ENCODE assay signal across 9 mouse cellular contexts in genomic region chr8:66496998-66497577, GRCm38 (mm10). TPM values are rescaled to one million over a fixed set of nuclear protein-coding genes. Genes with fewer than 3 reads are reported as not detected.
A peak's percentile ranks its signal among the peaks of the same experiment; 100 is the strongest.
DNase-seq lines count a peak whose midpoint lies in the region; ATAC-seq and TF ChIP-seq lines count a peak whose summit lies in the region.
"Had no signal": no experiment of that assay in that cellular context is flagged by ENCODE, and none has a peak within 500 bp of the region (broad histone marks: within the 10 kb centered on the region; RNA-seq: fewer than 3 reads in every experiment).

No protein-coding gene starts in this region.

- peak; percentile 32 to 39 for DNase-seq in spleen, adult 2 months (ENCODE audit: low read depth in 1 of 2, low spot score in 2 of 2)
- no peak for DNase-seq in spleen, adult 12 weeks (ENCODE audit: low spot score)
- DNase-seq in embryonic facial prominence, embryonic 10.5 days (ENCODE audit: low spot score): peak; percentile 17
- peak; percentile 61 for DNase-seq in kidney, adult 9 months
- DNase-seq in lung, postnatal 0 days (ENCODE audit: low spot score): peak; percentile 74
- peak; percentile 40 to 61 for DNase-seq in right cerebral cortex, postnatal 10 days (ENCODE audit: low spot score in 2 of 2)
- DNase-seq in gastrocnemius, adult 8-10 months (ENCODE audit: low spot score in 2 of 2): no peak

- no peak overlapping the region for H3K27ac ChIP-seq in spleen, adult 2 months (ENCODE audit: insufficient read depth, low read length)
- no peak overlapping the region for H3K27ac ChIP-seq in embryonic facial prominence, embryonic 10.5 days (replicated peaks)
- no peak overlapping the region for H3K27ac ChIP-seq in lung, postnatal 0 days (ENCODE audit: low read length)

- TF ChIP-seq POLR2A in spleen, adult 2 months (IDR thresholded peaks at IDR 0.05; ENCODE audit: low read depth, low read length): no peak

- no peak overlapping the region for H3K4me3 ChIP-seq in spleen, adult 2 months (ENCODE audit: extremely low read depth, insufficient read depth, insufficient read length)
- no peak overlapping the region for H3K4me3 ChIP-seq in embryonic facial prominence, embryonic 10.5 days
- H3K4me3 ChIP-seq in lung, postnatal 0 days (ENCODE audit: low read depth, low read length): no peak overlapping the region
- H3K4me3 ChIP-seq: megakaryocyte, embryonic 14.5 days had no signal

- no peaks in the 10 kb centered on the region for H3K36me3 ChIP-seq in spleen, adult 2 months (ENCODE audit: control insufficient read depth, insufficient read depth, low read length)
- H3K36me3 ChIP-seq in embryonic facial prominence, embryonic 10.5 days (replicated peaks): no peaks in the 10 kb centered on the region
- no peaks in the 10 kb centered on the region for H3K36me3 ChIP-seq in lung, postnatal 0 days (ENCODE audit: insufficient read depth, low read length)

- no peaks in the 10 kb centered on the region for H3K9me3 ChIP-seq in embryonic facial prominence, embryonic 10.5 days
- H3K9me3 ChIP-seq in lung, postnatal 0 days (ENCODE audit: low read length): no peaks in the 10 kb centered on the region
- H3K9me3 ChIP-seq: megakaryocyte, embryonic 14.5 days had no signal

- no peak for TF ChIP-seq EP300 in lung, postnatal 0 days (IDR thresholded peaks at IDR 0.05)

- ATAC-seq in activated CD4-positive, CD25-positive, alpha-beta regulatory T cell, adult 4 months: peak; percentile 73
- peak; percentile 38; the same call in 1 of the 2 replicates for ATAC-seq in lung, postnatal 0 days

- no peak overlapping the region for H3K4me2 ChIP-seq in lung, postnatal 0 days (replicated peaks; ENCODE audit: low read depth, low read length)

- WGBS in spleen, adult 2 months: 3% methylated on average over 4 of the region's 4 CpGs
- WGBS in embryonic facial prominence, embryonic 10.5 days: 45% methylated on average over 4 of the region's 4 CpGs
- 35% methylated on average over 4 of the region's 4 CpGs for WGBS in lung, postnatal 0 days

- no peaks in the 10 kb centered on the region for H3K27me3 ChIP-seq in spleen, adult 2 months (ENCODE audit: control insufficient read depth, insufficient read depth, low read length)
- no peaks in the 10 kb centered on the region for H3K27me3 ChIP-seq in embryonic facial prominence, embryonic 10.5 days (replicated peaks; ENCODE audit: low read depth, poor library complexity, severe bottlenecking)
- no peaks in the 10 kb centered on the region for H3K27me3 ChIP-seq in lung, postnatal 0 days (replicated peaks; ENCODE audit: insufficient read depth, low read length)
- H3K27me3 ChIP-seq: megakaryocyte, embryonic 14.5 days had no signal

- H3K9ac ChIP-seq in lung, postnatal 0 days (replicated peaks; ENCODE audit: low read depth): no peak overlapping the region

- no peaks in the 10 kb centered on the region for H3K4me1 ChIP-seq in spleen, adult 2 months (ENCODE audit: control insufficient read depth, insufficient read depth, insufficient read length)
- no peaks in the 10 kb centered on the region for H3K4me1 ChIP-seq in embryonic facial prominence, embryonic 10.5 days
- H3K4me1 ChIP-seq in lung, postnatal 0 days (ENCODE audit: insufficient read depth, low read depth, low read length): no peaks in the 10 kb centered on the region

- TF ChIP-seq CTCF in spleen, adult 2 months (IDR thresholded peaks at IDR 0.05; ENCODE audit: extremely low read depth, insufficient read depth, insufficient read length, insufficient replicate concordance): no peak; the same call in 1 of the 2 replicates
- peak; percentile 76 for TF ChIP-seq CTCF in lung, postnatal 0 days (IDR thresholded peaks at IDR 0.05)

RNA-seq across cellular contexts. Expression of gene Tma16, which starts 10.8 kb away (rescaled TPM):
- polyA plus RNA-seq in spleen, adult 2 months (2012; rRNA removed): 0.94 and 1.3 TPM in 2 replicates
- 10 to 100 TPM; 13.9 to 15.0 TPM for polyA plus RNA-seq in activated CD4-positive, CD25-positive, alpha-beta regulatory T cell, adult 4 months (2017; shearing (Covaris generic))
- 20.5 and 23.0 TPM in 2 replicates for polyA plus RNA-seq in embryonic facial prominence, embryonic 10.5 days (2016; fragmentation: Nextera tagmentation; extraction: Ambion mirVana)
- 4.6 and 5.0 TPM in 2 replicates for polyA plus RNA-seq in lung, postnatal 0 days (2015; fragmentation: Nextera tagmentation; extraction: Ambion mirVana)
- total RNA-seq in gastrocnemius, adult 8-10 months (2022): 1 to 10 TPM; 4.0 to 4.9 (median 4.4) TPM

RNA-seq across cellular contexts. Expression of gene Tktl2, which starts 14.5 kb away (rescaled TPM):
- not detected in 2 replicates for polyA plus RNA-seq in spleen, adult 2 months (2012; rRNA removed)
- not detected for polyA plus RNA-seq in activated CD4-positive, CD25-positive, alpha-beta regulatory T cell, adult 4 months (2017; shearing (Covaris generic))
- not detected in 2 replicates for polyA plus RNA-seq in embryonic facial prominence, embryonic 10.5 days (2016; fragmentation: Nextera tagmentation; extraction: Ambion mirVana)
- polyA plus RNA-seq in lung, postnatal 0 days (2015; fragmentation: Nextera tagmentation; extraction: Ambion mirVana): not detected in 2 replicates
- total RNA-seq in gastrocnemius, adult 8-10 months (2022): not detected

Comparison
In these comparisons a context has a peak if more than half of its experiments do, and no peak if none do; other contexts are left out.
1. DNase-seq: peak in spleen, adult 2 months (2 of 2), embryonic facial prominence, embryonic 10.5 days (single experiment), kidney, adult 9 months (single experiment), lung, postnatal 0 days (single experiment) and right cerebral cortex, postnatal 10 days (2 of 2); none in spleen, adult 12 weeks (single experiment) and gastrocnemius, adult 8-10 months (0 of 2).